Mouse (Mus musculus): Measurements from ENCODE around the gene Gm28372.

DNA sequence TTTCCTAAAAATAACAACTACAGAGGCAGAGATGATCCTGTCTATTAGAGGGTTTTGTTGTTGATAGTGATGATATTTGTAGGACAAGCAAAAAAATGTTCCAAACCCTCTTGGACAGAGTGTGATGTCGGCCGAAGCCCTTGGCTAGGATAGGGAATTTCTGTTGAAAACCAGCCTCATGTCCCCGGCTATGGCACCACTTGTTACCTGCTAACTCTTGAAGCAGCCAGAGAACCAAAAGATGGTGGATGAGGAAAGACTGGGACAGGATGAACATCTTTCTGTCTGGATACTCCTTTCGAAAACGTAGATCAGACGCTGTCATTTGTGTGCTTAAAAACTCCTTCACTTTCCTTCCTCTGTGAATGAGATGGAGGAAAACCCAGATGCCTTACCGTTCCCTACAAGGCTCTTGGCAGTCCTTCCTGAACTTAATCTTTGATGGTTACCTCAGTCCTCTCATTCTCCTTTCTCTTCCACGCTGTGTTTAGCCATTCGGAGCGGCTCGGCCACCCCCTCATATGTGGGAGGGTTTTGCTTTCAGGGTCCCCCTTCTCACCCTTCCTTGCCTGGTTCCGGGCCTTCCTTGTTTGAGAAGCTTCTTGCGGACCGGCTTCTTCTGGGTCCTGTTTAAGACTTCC, 46.2 kb downstream of the Gm28372 start:
- TF ChIP-seq POLR2A (IDR thresholded peaks at IDR 0.05; ENCODE audit: insufficient read depth, low read depth, low read length) (no peak), CTCF (IDR thresholded peaks at IDR 0.05) (no peak)

Measured in heart, adult 2 months (tissue).